Mouse (Mus musculus) heart, embryonic 16.5 days (tissue): ENCODE measurements around the gene Me3. TPM values are rescaled to one million over a fixed set of nuclear protein-coding genes. Genes with fewer than 3 reads are reported as not detected.

Source experiments
- ATAC-seq: fragments of 200-750 bp; cut with Nextera tagmentation; replicated peaks from 2 replicates; pipeline ENCODE4 v1.8.0; 2017; ENCODE audit warnings: moderate number of reproducible peaks; ENCODE audit not compliant: insufficient read depth, low FRiP score; ENCODE audit errors: extremely low read depth
- H3K27ac ChIP-seq: fragments of 300-500 bp; sonication (generic); 2 replicates; pipeline ENCODE4 v1.5.1; 2014; ENCODE audit warnings: mild to moderate bottlenecking, low read length, control low read depth, moderate library complexity
- H3K27me3 ChIP-seq: fragments of 300-500 bp; sonication (generic); 2 replicates; pipeline ENCODE4 v1.6.1; 2014; ENCODE audit warnings: low read length, mixed read lengths; ENCODE audit not compliant: control insufficient read depth, insufficient read depth
- H3K36me3 ChIP-seq: fragments of 300-500 bp; sonication (generic); 2 replicates; pipeline ENCODE4 v1.6.1; 2014; ENCODE audit not compliant: control insufficient read depth, insufficient read depth
- H3K4me1 ChIP-seq: fragments of 300-500 bp; sonication (generic); 2 replicates; pipeline ENCODE4 v1.6.1; 2014; ENCODE audit warnings: low read length, mixed read lengths; ENCODE audit not compliant: control insufficient read depth, insufficient read depth
- H3K4me2 ChIP-seq: fragments of 300-500 bp; sonication (generic); 2 replicates; pipeline ENCODE4 v1.6.1; 2014; ENCODE audit warnings: low read depth, mild to moderate bottlenecking, control low read depth, low read length
- H3K4me3 ChIP-seq: fragments of 300-500 bp; sonication (generic); 2 replicates; pipeline ENCODE4 v1.5.1; 2014; ENCODE audit warnings: mild to moderate bottlenecking, control low read depth, low read length
- H3K9ac ChIP-seq: fragments of 300-500 bp; sonication (generic); 2 replicates; pipeline ENCODE4 v1.6.1; 2014; ENCODE audit warnings: low read length, control low read depth
- H3K9me3 ChIP-seq: fragments of 300-500 bp; sonication (generic); replicated peaks from 2 replicates; pipeline ENCODE4 v1.6.1; 2016; ENCODE audit warnings: low read length; ENCODE audit not compliant: control insufficient read depth
- WGBS: fragments of 180-500 bp; shearing (Covaris S2); extraction: QIAGEN DNeasy Blood & Tissue Kit; methylation state at CpG from one replicate; pipeline ENCODE4 v1.1.7; 2014; 5-methylcytosine and 5-hydroxymethylcytosine counted together
- polyA plus RNA-seq: library from polyadenylated mRNA; unstranded; fragments of >200 nt; fragmentation: Nextera tagmentation; extraction: Ambion mirVana; gene quantifications from 2 replicates; pipeline ENCODE4 v1.2.1, GENCODE M21; 2015

The Me3 gene
- polyA plus RNA-seq, 1 experiment from 2014 or later: 10.8 TPM

DNA sequence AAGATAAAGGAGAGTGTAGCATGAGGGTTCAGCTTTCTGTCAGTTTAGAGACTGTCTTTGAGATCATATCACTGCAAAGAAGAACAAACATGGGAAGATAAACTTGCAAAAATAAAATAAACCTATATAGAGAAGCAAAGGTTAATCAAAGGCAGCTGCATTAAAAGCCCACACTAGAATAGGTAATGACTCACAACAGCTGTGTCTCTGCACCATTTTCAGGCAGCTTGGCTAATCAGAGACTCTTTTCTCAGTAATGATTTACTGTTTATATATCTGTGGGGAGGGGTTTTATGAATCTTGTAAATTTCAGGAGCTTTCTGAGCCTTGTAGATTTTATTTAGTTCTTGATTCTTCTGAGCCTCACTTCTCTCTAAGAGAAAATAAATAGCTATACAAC, 15.7 kb downstream of the Me3 start:
- H3K4me2 ChIP-seq: no peak overlapping the region
- no peak for ATAC-seq
- no peak overlapping the region for H3K9ac ChIP-seq
- H3K36me3 ChIP-seq: no peaks in the 10 kb centered on the region
- H3K9me3 ChIP-seq: no peaks in the 10 kb centered on the region
- no peaks in the 10 kb centered on the region for H3K27me3 ChIP-seq
- no peak overlapping the region for H3K4me3 ChIP-seq
- H3K4me1 ChIP-seq: 0 out of 2 replicates have a peak, but pooled peaks cover 2% of the 10 kb centered on the region
- no peak overlapping the region for H3K27ac ChIP-seq

DNA sequence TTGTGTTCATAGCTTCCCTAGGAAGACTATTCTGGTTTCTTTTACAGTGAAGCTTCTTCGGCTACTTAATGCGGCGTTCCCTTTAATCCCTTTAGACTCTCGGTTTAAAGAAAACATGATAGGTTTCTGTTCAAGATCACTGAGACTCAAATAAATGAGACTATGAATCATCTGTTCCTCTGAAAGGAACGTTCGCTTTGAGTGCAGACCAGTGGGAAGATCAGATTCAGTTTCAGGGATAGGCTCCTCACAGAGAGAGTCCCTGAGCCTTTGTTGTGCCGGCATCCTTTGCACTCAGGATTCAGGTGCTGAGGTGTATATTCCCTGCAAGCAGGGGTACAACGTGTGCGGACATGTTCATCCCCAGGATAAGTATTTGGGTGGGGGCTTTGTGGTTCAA, 25.0 kb downstream of the Me3 start:
- WGBS: 75% methylated on average over 9 of the region's 9 CpGs
- no peak for ATAC-seq

DNA sequence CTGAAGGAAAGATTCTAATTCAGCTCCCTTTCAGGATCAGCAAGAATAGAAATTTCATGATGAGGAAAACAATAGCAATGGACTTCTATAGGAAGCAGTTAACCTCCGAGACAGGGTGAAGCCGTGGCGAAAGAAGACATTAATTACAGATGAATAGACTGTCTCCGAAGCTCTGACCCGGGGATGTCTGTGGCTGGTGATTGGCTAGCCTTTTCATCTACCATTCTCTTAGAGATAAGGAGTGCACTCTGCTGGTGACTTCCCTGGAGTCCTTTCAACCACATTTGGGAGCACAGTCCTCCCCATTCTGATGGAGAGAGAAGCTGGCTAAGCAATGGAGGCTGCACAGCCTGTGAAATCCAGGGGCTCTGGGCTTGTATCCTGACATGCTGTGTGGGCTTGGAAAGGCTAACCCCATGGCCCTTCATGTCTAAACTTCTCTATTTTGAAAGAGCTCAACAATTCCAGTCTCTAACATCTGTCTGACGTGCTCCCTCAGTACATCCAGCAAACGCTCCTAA, 25.6 kb downstream of the Me3 start:
- no peak for ATAC-seq
- Histone ChIP-seq H3K9me3 (no peaks in the 10 kb centered on the region), H3K9ac (no peak overlapping the region), H3K27ac (no peak overlapping the region), H3K4me3 (no peak overlapping the region), H3K4me1 (no peaks in the 10 kb centered on the region), H3K4me2 (no peak overlapping the region), H3K36me3 (no peaks in the 10 kb centered on the region), H3K27me3 (no peaks in the 10 kb centered on the region)
- WGBS: 71% methylated on average over 7 of the region's 7 CpGs

More for the DNA sequence above, 25.0 kb downstream of the Me3 start:
- Histone ChIP-seq H3K4me2 (no peak overlapping the region), H3K4me1 (no peaks in the 10 kb centered on the region), H3K9ac (no peak overlapping the region), H3K27me3 (no peaks in the 10 kb centered on the region), H3K4me3 (no peak overlapping the region), H3K36me3 (no peaks in the 10 kb centered on the region), H3K27ac (no peak overlapping the region), H3K9me3 (no peaks in the 10 kb centered on the region)

DNA sequence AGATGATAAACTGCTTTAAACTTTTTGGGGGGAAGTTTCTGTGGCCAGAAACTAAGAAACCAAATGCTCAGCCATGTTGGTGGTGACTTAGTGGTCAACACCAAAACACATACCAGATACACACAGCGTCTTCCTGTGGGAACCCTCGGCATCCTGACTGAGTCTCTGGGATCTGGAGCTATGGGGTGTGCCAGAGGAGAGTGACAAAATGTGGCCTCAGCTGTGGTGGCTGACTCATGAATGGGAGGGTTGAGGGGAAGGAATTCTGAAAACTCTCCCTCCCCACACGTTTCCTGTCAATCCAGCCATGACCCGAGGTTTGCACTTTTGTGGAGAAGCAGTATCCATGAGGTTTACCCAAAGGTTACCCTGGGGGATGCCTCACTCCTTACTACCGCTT, 32.0 kb downstream of the Me3 start:
- Histone ChIP-seq H3K9ac (no peak overlapping the region), H3K4me1 (no peaks in the 10 kb centered on the region), H3K27me3 (no peaks in the 10 kb centered on the region), H3K4me2 (no peak overlapping the region), H3K4me3 (no peak overlapping the region), H3K27ac (no peak overlapping the region), H3K9me3 (no peaks in the 10 kb centered on the region), H3K36me3 (no peaks in the 10 kb centered on the region)
- ATAC-seq: no peak
- 43% methylated on average over 5 of the region's 5 CpGs for WGBS

DNA sequence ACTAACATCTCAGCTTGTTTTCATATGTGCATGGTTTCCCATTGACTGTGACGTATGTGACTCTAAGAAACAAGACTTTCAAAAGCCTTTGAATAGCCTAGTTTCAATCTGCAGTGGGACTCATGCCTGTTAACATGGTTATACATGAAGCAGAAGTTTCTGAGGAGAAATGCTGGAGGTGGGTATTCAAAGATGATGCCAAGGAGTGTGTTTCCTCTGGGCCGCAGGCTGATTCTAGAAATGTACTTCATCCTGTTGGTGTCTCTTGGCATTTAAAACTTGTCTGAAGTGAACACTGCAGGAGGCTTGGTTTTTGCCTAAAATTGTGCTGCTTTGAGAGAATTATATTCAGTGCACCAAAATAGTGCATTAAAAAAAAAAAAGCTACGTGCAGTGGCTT, 34.2 kb downstream of the Me3 start:
- H3K9me3 ChIP-seq: no peaks in the 10 kb centered on the region
- 75% methylated on average over 3 of the region's 3 CpGs for WGBS
- no peak overlapping the region for H3K4me3 ChIP-seq
- no peak for ATAC-seq
- no peaks in the 10 kb centered on the region for H3K36me3 ChIP-seq
- H3K4me1 ChIP-seq: no peaks in the 10 kb centered on the region
- H3K27me3 ChIP-seq: no peaks in the 10 kb centered on the region
- H3K4me2 ChIP-seq: no peak overlapping the region
- no peak overlapping the region for H3K27ac ChIP-seq
- H3K9ac ChIP-seq: no peak overlapping the region

DNA sequence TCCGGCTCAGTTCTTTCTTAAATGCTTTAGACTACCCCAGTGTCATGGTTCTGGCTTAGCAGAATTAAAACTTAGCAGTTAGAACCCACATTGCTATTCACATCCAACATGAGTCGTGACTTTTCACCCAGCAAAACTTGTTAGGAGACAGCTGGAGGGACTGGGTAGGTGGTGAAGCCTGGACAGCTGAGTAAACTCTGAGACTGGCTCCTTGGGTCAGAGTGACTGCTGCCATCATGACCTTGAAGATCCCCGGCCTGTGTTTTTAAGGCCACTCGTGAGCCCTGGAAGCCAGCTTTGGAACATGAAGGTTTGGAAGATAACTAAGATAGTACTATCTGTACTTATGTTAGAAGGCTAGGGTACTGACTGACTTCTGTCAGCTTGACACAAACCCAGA, 35.4 kb downstream of the Me3 start:
- Histone ChIP-seq H3K36me3 (no peaks in the 10 kb centered on the region), H3K4me2 (no peak overlapping the region), H3K9me3 (no peaks in the 10 kb centered on the region), H3K9ac (no peak overlapping the region), H3K4me3 (no peak overlapping the region), H3K27me3 (no peaks in the 10 kb centered on the region), H3K4me1 (no peaks in the 10 kb centered on the region), H3K27ac (no peak overlapping the region)
- WGBS: 68% methylated on average over 4 of the region's 4 CpGs
- no peak for ATAC-seq

DNA sequence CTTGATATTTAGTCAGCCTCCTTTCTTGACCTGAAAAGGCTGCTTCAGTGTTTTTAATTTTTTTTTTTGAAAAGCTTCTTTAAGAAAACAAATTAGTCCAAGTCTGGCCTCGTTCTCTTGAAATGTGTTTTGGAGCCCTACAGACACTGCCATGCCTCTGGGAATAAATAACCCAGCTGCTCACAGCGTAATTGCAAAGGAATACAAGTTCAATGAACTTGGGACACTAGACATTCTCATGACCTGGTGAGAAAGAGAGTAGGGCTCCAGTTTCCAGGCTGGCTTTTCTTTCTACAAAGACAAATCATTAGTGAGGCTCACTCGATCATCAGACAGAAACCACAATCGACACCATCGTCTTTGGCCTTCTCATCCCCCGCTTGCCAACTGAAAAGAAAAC, 37.3 kb downstream of the Me3 start:
- ATAC-seq: no peak
- Histone ChIP-seq H3K4me2 (no peak overlapping the region), H3K36me3 (no peaks in the 10 kb centered on the region), H3K27me3 (no peaks in the 10 kb centered on the region), H3K27ac (no peak overlapping the region), H3K9me3 (no peaks in the 10 kb centered on the region), H3K9ac (no peak overlapping the region), H3K4me1 (no peaks in the 10 kb centered on the region), H3K4me3 (no peak overlapping the region)
- 63% methylated on average over 6 of the region's 6 CpGs for WGBS

DNA sequence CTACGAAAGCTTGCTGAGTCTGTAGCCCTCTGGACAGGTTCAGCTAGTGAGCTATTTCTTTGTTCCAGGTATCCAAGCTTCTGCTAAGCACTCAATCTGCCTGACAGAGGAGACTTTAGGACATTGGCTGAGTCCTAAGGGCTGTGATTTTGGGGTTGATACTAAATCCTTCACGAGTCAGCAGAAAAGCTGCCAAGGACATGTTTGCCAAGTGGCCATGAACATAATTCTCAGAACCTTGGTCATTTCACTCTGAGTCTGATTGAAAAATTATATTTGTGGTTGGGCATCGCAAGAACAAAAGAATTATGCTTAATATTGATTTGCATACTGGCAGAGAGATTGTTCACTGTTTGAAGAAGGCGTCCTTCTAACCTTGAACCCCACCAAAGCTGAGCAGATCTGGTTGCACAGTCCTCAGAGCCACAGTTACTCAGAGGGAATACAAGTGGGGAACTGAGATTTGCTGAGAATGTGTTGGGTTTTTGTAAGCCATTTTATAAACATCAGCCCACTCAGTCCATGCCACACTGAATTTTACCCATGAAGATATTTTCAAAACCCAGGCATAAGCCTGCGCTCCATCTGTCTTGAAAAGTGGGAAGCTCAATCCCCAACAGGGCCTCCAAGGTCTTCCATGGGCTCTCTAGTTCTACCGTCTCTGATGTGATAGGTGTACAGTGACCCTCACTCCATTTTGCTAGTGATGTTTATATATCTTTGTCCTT, 39.1 kb downstream of the Me3 start:
- Histone ChIP-seq H3K4me3 (no peak overlapping the region), H3K4me1 (no peaks in the 10 kb centered on the region), H3K9ac (no peak overlapping the region), H3K27me3 (no peaks in the 10 kb centered on the region), H3K36me3 (no peaks in the 10 kb centered on the region), H3K4me2 (no peak overlapping the region), H3K9me3 (no peaks in the 10 kb centered on the region), H3K27ac (no peak overlapping the region)
- no peak for ATAC-seq
- 84% methylated on average over 6 of the region's 6 CpGs for WGBS

DNA sequence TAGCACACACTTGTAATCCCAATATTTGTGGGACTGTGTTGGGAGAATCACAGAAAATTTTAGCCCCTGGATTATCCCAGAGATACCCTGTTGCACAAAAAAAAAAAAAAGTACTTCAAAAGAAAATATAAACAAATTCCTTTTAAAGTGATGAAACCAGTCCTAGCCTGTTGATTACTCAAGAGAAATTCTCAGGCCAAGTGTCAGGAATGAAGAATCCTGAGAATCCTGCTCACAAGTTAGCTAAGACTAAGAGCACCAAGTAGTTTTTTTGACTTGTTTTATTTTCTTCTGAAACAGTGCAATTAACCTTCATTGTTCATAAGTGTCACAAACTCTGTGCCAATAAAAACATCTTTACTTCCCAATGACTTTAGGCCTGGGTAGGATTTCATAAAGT, 44.0 kb downstream of the Me3 start:
- H3K36me3 ChIP-seq: no peaks in the 10 kb centered on the region
- no peaks in the 10 kb centered on the region for H3K4me1 ChIP-seq
- H3K27ac ChIP-seq: no peak overlapping the region
- no peak overlapping the region for H3K9ac ChIP-seq
- H3K9me3 ChIP-seq: no peaks in the 10 kb centered on the region
- no peaks in the 10 kb centered on the region for H3K27me3 ChIP-seq
- no peak overlapping the region for H3K4me3 ChIP-seq
- no peak for ATAC-seq
- H3K4me2 ChIP-seq: no peak overlapping the region
